Mouse (Mus musculus): ENCODE measurements around the gene Hoxd13.

DNA sequence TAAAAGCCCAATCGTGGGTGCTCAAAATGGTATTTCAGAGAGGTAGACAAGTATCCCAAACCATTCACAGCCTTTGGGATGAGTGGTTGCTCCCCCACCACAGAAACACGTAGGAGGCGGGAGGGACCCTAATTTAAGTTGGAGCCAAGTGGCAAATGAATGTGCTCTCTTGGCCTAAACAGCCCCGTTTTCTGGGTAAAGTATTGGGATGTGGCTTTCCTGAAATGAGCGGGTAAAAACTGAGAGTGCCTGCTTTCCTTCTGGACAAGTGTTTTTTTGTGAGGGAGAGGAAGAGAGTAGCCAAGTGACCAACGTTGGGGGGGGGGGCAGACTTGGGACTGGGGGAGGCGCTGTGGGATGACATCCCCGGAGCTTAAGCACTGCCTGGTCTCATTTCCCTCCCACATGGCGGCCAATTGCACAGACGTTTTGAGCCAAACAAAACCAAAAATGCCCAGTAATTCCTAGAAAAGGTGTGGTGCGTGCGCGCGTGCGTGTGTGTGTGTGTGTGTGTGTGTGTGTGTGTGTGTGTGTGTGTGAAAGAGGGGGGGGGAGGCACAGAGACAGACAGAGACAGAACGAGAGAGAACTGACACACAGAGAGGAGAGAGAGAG lies 42.9 kb downstream of the Hoxd13 start:
- no peak for TF ChIP-seq CTCF (IDR thresholded peaks at IDR 0.05)
- TF ChIP-seq POLR2A (IDR thresholded peaks at IDR 0.05; ENCODE audit: insufficient read depth, low read depth, low read length), result no peak

Data from heart, adult 2 months (tissue).